Mouse (Mus musculus) MEL (cell line): ENCODE data around the gene Fcho1. TPM values are rescaled to one million over a fixed set of nuclear protein-coding genes. Genes with fewer than 3 reads are reported as not detected.

Experiments
- DNase-seq: peaks from one replicate; pipeline ENCODE4 v3.0.0; 2011; ENCODE audit warnings: low read depth, low spot score
- H3K27ac ChIP-seq: 2 replicates; pipeline ENCODE4 v1.5.1; 2012; ENCODE audit warnings: low read depth, mild to moderate bottlenecking, control low read depth, low read length, moderate library complexity; ENCODE audit not compliant: control insufficient read depth
- H3K27me3 ChIP-seq, 2 experiments: fragments of 150-350 bp in 1 of 2; sonication (generic) in 1 of 2; 2 replicates each; pipeline ENCODE4 v1.6.1; 2012; ENCODE audit warnings: low read length in 2 of 2, mild to moderate bottlenecking in 2 of 2, improper control_type of control experiment in 1 of 2, moderate library complexity in 1 of 2; ENCODE audit not compliant: insufficient read depth in 2 of 2, control insufficient read depth in 1 of 2
- H3K36me3 ChIP-seq, 2 experiments: 2 replicates each; pipeline ENCODE4 v1.6.1; 2012 to 2014; ENCODE audit warnings: low read length in 2 of 2, improper control_type of control experiment in 1 of 2, inconsistent platforms in 1 of 2, mild to moderate bottlenecking in 1 of 2; ENCODE audit not compliant: insufficient read depth in 2 of 2, control insufficient read depth in 1 of 2
- H3K4me1 ChIP-seq, 2 experiments: fragments of 150-350 bp in 1 of 2; sonication (generic) in 1 of 2; 2 replicates each; pipeline ENCODE4 v1.6.1; 2012; ENCODE audit warnings: low read length in 2 of 2, improper control_type of control experiment in 1 of 2, mild to moderate bottlenecking in 1 of 2; ENCODE audit not compliant: insufficient read depth in 2 of 2, control insufficient read depth in 1 of 2
- H3K4me3 ChIP-seq, 2 experiments: fragments of 150-350 bp in 1 of 2; sonication (generic) in 1 of 2; 2 replicates each; pipeline ENCODE4 v1.5.1; 2012; ENCODE audit warnings: low read depth in 2 of 2, low read length in 2 of 2, mild to moderate bottlenecking in 2 of 2, moderate library complexity in 2 of 2, control low read depth in 1 of 2, improper control_type of control experiment in 1 of 2; ENCODE audit not compliant: control insufficient read depth in 1 of 2, insufficient read depth in 1 of 2
- H3K79me2 ChIP-seq: 2 replicates; pipeline ENCODE4 v1.6.1; 2012; ENCODE audit warnings: mild to moderate bottlenecking, low read length, moderate library complexity; ENCODE audit not compliant: control insufficient read depth, poor library complexity, insufficient read depth
- H3K9ac ChIP-seq: 2 replicates; pipeline ENCODE4 v1.6.1; 2012; ENCODE audit warnings: low read depth, mild to moderate bottlenecking, control low read depth, low read length, moderate library complexity; ENCODE audit not compliant: control insufficient read depth, poor library complexity, severe bottlenecking
- H3K9me3 ChIP-seq: fragments of 150-350 bp; sonication (generic); replicated peaks from 2 replicates; pipeline ENCODE4 v1.6.1; 2012; ENCODE audit warnings: mild to moderate bottlenecking, low read length, improper control_type of control experiment, moderate library complexity; ENCODE audit not compliant: insufficient read depth
- CHD1 ChIP-seq: IDR thresholded peaks from 2 replicates; pipeline ENCODE4 v1.6.1; 2012; ENCODE audit warnings: low read depth, mild to moderate bottlenecking, inconsistent platforms, low read length, improper control_type of control experiment
- CTCF ChIP-seq, 3 experiments: IDR thresholded peaks in 2 of 3; conservative IDR thresholded peaks in 1 of 3; 2 replicates each; pipeline ENCODE4 v1.5.1; 2011 to 2012; ENCODE audit warnings: low read length in 3 of 3, low read depth in 2 of 3, mild to moderate bottlenecking in 2 of 3, improper control_type of control experiment in 1 of 3, inconsistent platforms in 1 of 3, mixed read lengths in 1 of 3, moderate library complexity in 1 of 3; ENCODE audit not compliant: control insufficient read depth in 1 of 3, insufficient read depth in 1 of 3, poor library complexity in 1 of 3, severe bottlenecking in 1 of 3
- ELF1 ChIP-seq: IDR thresholded peaks from 2 replicates; pipeline ENCODE4 v1.6.1; 2014; ENCODE audit warnings: low read depth, mild to moderate bottlenecking, inconsistent platforms, low read length, improper control_type of control experiment, moderate library complexity
- ETS1 ChIP-seq: IDR thresholded peaks from 2 replicates; pipeline ENCODE4 v1.6.1; 2012; ENCODE audit warnings: low read depth, mild to moderate bottlenecking, inconsistent platforms, low read length, improper control_type of control experiment, moderate library complexity
- HCFC1 ChIP-seq: IDR thresholded peaks from 2 replicates; pipeline ENCODE4 v1.6.1; 2012; ENCODE audit warnings: low read depth, mild to moderate bottlenecking, inconsistent platforms, low read length, improper control_type of control experiment, moderate library complexity
- MEF2A ChIP-seq: IDR thresholded peaks from 2 replicates; pipeline ENCODE4 v1.6.1; 2014; ENCODE audit warnings: low read depth, mild to moderate bottlenecking, inconsistent platforms, low read length, improper control_type of control experiment; ENCODE audit not compliant: poor library complexity, insufficient replicate concordance, severe bottlenecking; ENCODE audit errors: extremely low read depth
- MXI1 ChIP-seq: IDR thresholded peaks from 2 replicates; pipeline ENCODE4 v1.6.1; 2011; ENCODE audit warnings: mild to moderate bottlenecking, low read depth, low read length, improper control_type of control experiment
- MYC ChIP-seq: IDR thresholded peaks from 2 replicates; pipeline ENCODE4 v1.6.1; 2011; ENCODE audit warnings: low read depth, mild to moderate bottlenecking, low read length, improper control_type of control experiment, moderate library complexity
- NRF1 ChIP-seq: IDR thresholded peaks from 2 replicates; pipeline ENCODE4 v1.6.1; 2014; ENCODE audit warnings: low read depth, mild to moderate bottlenecking, inconsistent platforms, low read length, improper control_type of control experiment, moderate library complexity; ENCODE audit not compliant: poor library complexity, insufficient read depth, severe bottlenecking
- RAD21 ChIP-seq: IDR thresholded peaks from 2 replicates; pipeline ENCODE4 v1.6.1; 2011; ENCODE audit warnings: mild to moderate bottlenecking, low read depth, low read length, improper control_type of control experiment
- SIN3A ChIP-seq: IDR thresholded peaks from 2 replicates; pipeline ENCODE4 v1.6.1; 2012; ENCODE audit warnings: low read length, improper control_type of control experiment, inconsistent platforms
- SMC3 ChIP-seq: IDR thresholded peaks from 2 replicates; pipeline ENCODE4 v1.6.1; 2011; ENCODE audit warnings: low read depth, low read length, improper control_type of control experiment
- TBP ChIP-seq: IDR thresholded peaks from 2 replicates; pipeline ENCODE4 v1.8.0; 2011; ENCODE audit warnings: low read depth, low read length, improper control_type of control experiment
- TCF12 ChIP-seq: IDR thresholded peaks from 2 replicates; pipeline ENCODE4 v1.6.1; 2014; ENCODE audit warnings: low read depth, mild to moderate bottlenecking, inconsistent platforms, low read length, improper control_type of control experiment, moderate library complexity
- ZC3H11A ChIP-seq: IDR thresholded peaks from 2 replicates; pipeline ENCODE4 v1.6.1; 2012; ENCODE audit warnings: low read depth, mild to moderate bottlenecking, inconsistent platforms, low read length, improper control_type of control experiment
- ZKSCAN1 ChIP-seq: IDR thresholded peaks from 2 replicates; pipeline ENCODE4 v1.6.1; 2012; ENCODE audit warnings: low read depth, mild to moderate bottlenecking, inconsistent platforms, low read length, improper control_type of control experiment, moderate library complexity
- ZMIZ1 ChIP-seq: IDR thresholded peaks from 2 replicates; pipeline ENCODE4 v1.6.1; 2012; ENCODE audit warnings: low read depth, mild to moderate bottlenecking, inconsistent platforms, low read length, improper control_type of control experiment, moderate library complexity
- polyA plus RNA-seq, 2 experiments: library from polyadenylated mRNA; stranded (reverse) in 1 of 2; unstranded in 1 of 2; fragments of >175 nt in 1 of 2; fragments of >200 nt in 1 of 2; gene quantifications; 2 replicates each; pipeline versions ENCODE4 v1.2.1 to v1.2.4; 2012; ENCODE audit warnings: low replicate concordance in 2 of 2, low read depth in 1 of 2; ENCODE audit not compliant: insufficient read length in 2 of 2, insufficient read depth in 1 of 2, missing spikeins in 1 of 2
- total RNA-seq: library from RNA; depleted of rRNA; stranded (reverse); fragments of 300-350 nt; gene quantifications from 2 replicates; pipeline ENCODE4 v1.2.3, GENCODE M21; 2012

Fcho1 gene
- total and polyA plus RNA-seq, 3 experiments, result 3.7 to 6.8 TPM; not detected in 1

- TF ChIP-seq MXI1, result peak; percentile 44; the same call in 1 of the 2 replicates
- TF ChIP-seq RAD21, result peak; percentile 96
- peak; percentile 80 for TF ChIP-seq ZC3H11A
- peak; percentile 67 for TF ChIP-seq SIN3A
- no peak for TF ChIP-seq CHD1
- no peak for TF ChIP-seq TBP
- peak; percentile 37; the same call in 1 of the 2 replicates for TF ChIP-seq ELF1
- no peak for TF ChIP-seq MYC
- peak in 2 of 3 experiments; percentile 88 to 97 for TF ChIP-seq CTCF (IDR thresholded peaks at IDR 0.05 in 2 of 3, conservative IDR thresholded peaks at IDR 0.05 in 1 of 3; ENCODE audit: control insufficient read depth in 1 of 3, insufficient read depth in 1 of 3, low read depth in 2 of 3, low read length in 3 of 3, poor library complexity in 1 of 3, severe bottlenecking in 1 of 3)
- peak; percentile 94 for TF ChIP-seq ZKSCAN1
- peak; percentile 92 for TF ChIP-seq SMC3
- no peak for TF ChIP-seq ETS1
- TF ChIP-seq HCFC1, result peak; percentile 43; the same call in 1 of the 2 replicates
- Histone ChIP-seq H3K9ac (no peak overlapping the region), H3K4me3 (no peak overlapping the region), H3K9me3 (no peaks in the 10 kb centered on the region), H3K36me3 (no peaks in the 10 kb centered on the region), H3K27me3 (no peaks in the 10 kb centered on the region; a peak in 1 of 4 replicates), H3K79me2 (no peaks in the 10 kb centered on the region), H3K4me1 (no peaks in the 10 kb centered on the region), H3K27ac (no peak overlapping the region)
- peak; percentile 92 for DNase-seq
Measured at GRCm38 (mm10) chr8:71660325-71661120, 65.0 kb downstream of the Fcho1 start.

- no peaks in the 10 kb centered on the region; a peak in 1 of 4 replicates for H3K27me3 ChIP-seq
- H3K36me3 ChIP-seq, result no peaks in the 10 kb centered on the region
- no peak for TF ChIP-seq NRF1
- TF ChIP-seq TBP, result no peak
- no peak for TF ChIP-seq ZMIZ1
- no peak for TF ChIP-seq MYC
- TF ChIP-seq ZC3H11A, result no peak
- no peak for TF ChIP-seq TCF12
- TF ChIP-seq MEF2A, result no peak
- TF ChIP-seq ETS1, result no peak
Measured at GRCm38 (mm10) chr8:71659751-71660150, 65.8 kb downstream of the Fcho1 start.

More at GRCm38 (mm10) chr8:71659751-71660150, 65.8 kb downstream of the Fcho1 start:
- H3K27ac ChIP-seq, result no peak overlapping the region
- H3K9me3 ChIP-seq, result no peaks in the 10 kb centered on the region
- H3K79me2 ChIP-seq, result no peaks in the 10 kb centered on the region
- no peaks in the 10 kb centered on the region for H3K4me1 ChIP-seq
- no peak overlapping the region for H3K4me3 ChIP-seq
- no peak overlapping the region for H3K9ac ChIP-seq
- DNase-seq, result no peak
